Mouse (Mus musculus): ENCODE data around the gene Triobp. TPM values are rescaled to one million over a fixed set of nuclear protein-coding genes. Genes with fewer than 3 reads are reported as not detected.

Gene Triobp
- polyA plus RNA-seq, 1 experiment from 2014 or later = 48.1 TPM

GRCm38 (mm10) chr15:79041585-79041984 is 94.1 kb downstream of the Triobp start, which contains the start of gene Galr3:
Galr3 (plus strand) TSS chr15:79041885.
- H3K27me3 ChIP-seq = peaks cover 51% of the 10 kb centered on the region
- peak within 1 kb of the TSS; percentile 60 for H3K9ac ChIP-seq
- H3K4me3 ChIP-seq = peak within 1 kb of the TSS; percentile 61
- peaks cover 26% of the 10 kb centered on the region for H3K4me1 ChIP-seq
- ATAC-seq (ENCODE audit: insufficient number of reproducible peaks, insufficient read depth, low FRiP score, low TSS enrichment) = no peak
- H3K4me2 ChIP-seq (replicated peaks) = peak within 1 kb of the TSS; percentile 99
- no peaks in the 10 kb centered on the region for H3K9me3 ChIP-seq
- peaks cover 7% of the 10 kb centered on the region; the same call in 1 of the 2 replicates for H3K36me3 ChIP-seq
- H3K27ac ChIP-seq = no peak within 1 kb of the TSS
- WGBS = 78% methylated on average over 6 of the region's 6 CpGs

- no peaks in the 10 kb centered on the region for H3K9me3 ChIP-seq
- peaks cover 22% of the 10 kb centered on the region for H3K4me1 ChIP-seq
- no peaks in the 10 kb centered on the region for H3K36me3 ChIP-seq
- no peak overlapping the region for H3K27ac ChIP-seq
- H3K4me2 ChIP-seq (replicated peaks) = peak overlapping the region; percentile 99
- H3K27me3 ChIP-seq = peaks cover 51% of the 10 kb centered on the region
- H3K9ac ChIP-seq = peak overlapping the region; percentile 60
- 0 out of 2 replicates have a peak, but pooled peaks have one; percentile 24 for ATAC-seq (ENCODE audit: insufficient number of reproducible peaks, insufficient read depth, low FRiP score, low TSS enrichment)
- WGBS = under 1% methylated on average over 103 of the region's 105 CpGs
- H3K4me3 ChIP-seq = peak overlapping the region; percentile 61
Measured at GRCm38 (mm10) chr15:79042721-79043491, 95.4 kb downstream of the Triobp start.

- H3K27ac ChIP-seq = no peak overlapping the region
- H3K9me3 ChIP-seq = no peaks in the 10 kb centered on the region
- no peak for ATAC-seq (ENCODE audit: insufficient number of reproducible peaks, insufficient read depth, low FRiP score, low TSS enrichment)
- H3K9ac ChIP-seq = no peak overlapping the region
- no peaks in the 10 kb centered on the region for H3K36me3 ChIP-seq
- 14% methylated on average over 4 of the region's 4 CpGs for WGBS
- no peak overlapping the region for H3K4me3 ChIP-seq
- peaks cover 46% of the 10 kb centered on the region for H3K27me3 ChIP-seq
- H3K4me1 ChIP-seq = peaks cover 21% of the 10 kb centered on the region
- H3K4me2 ChIP-seq (replicated peaks) = no peak overlapping the region
Measured at GRCm38 (mm10) chr15:79044837-79045236, 97.3 kb downstream of the Triobp start.

- WGBS = 65% methylated on average over 4 of the region's 4 CpGs
Measured at GRCm38 (mm10) chr15:79048186-79048585, 100.7 kb downstream of the Triobp start.

GRCm38 (mm10) chr15:79050160-79050845 is 102.8 kb downstream of the Triobp start:
- H3K9ac ChIP-seq = no peak overlapping the region
- H3K4me2 ChIP-seq (replicated peaks) = no peak overlapping the region
- H3K4me3 ChIP-seq = no peak overlapping the region
- no peaks in the 10 kb centered on the region for H3K4me1 ChIP-seq
- H3K27ac ChIP-seq = no peak overlapping the region
- H3K27me3 ChIP-seq = no peaks in the 10 kb centered on the region; the same call in 1 of the 2 replicates
- peaks cover 30% of the 10 kb centered on the region for H3K36me3 ChIP-seq
- WGBS = 68% methylated on average over 9 of the region's 9 CpGs
- ATAC-seq (ENCODE audit: insufficient number of reproducible peaks, insufficient read depth, low FRiP score, low TSS enrichment) = peak; percentile 30; the same call in 1 of the 2 replicates
- no peaks in the 10 kb centered on the region for H3K9me3 ChIP-seq

More at GRCm38 (mm10) chr15:79048186-79048585, 100.7 kb downstream of the Triobp start:
- Histone ChIP-seq H3K27ac (no peak overlapping the region), H3K9me3 (no peaks in the 10 kb centered on the region), H3K4me3 (no peak overlapping the region), H3K9ac (no peak overlapping the region), H3K36me3 (peaks cover 9% of the 10 kb centered on the region), H3K4me2 (replicated peaks) (no peak overlapping the region), H3K27me3 (peaks cover 17% of the 10 kb centered on the region), H3K4me1 (no peaks in the 10 kb centered on the region)
- ATAC-seq (ENCODE audit: insufficient number of reproducible peaks, insufficient read depth, low FRiP score, low TSS enrichment) = no peak

- Histone ChIP-seq H3K4me1 (no peaks in the 10 kb centered on the region), H3K27ac (peak overlapping the region; percentile 31; the same call in 1 of the 2 replicates), H3K9ac (no peak overlapping the region), H3K9me3 (no peaks in the 10 kb centered on the region), H3K27me3 (no peaks in the 10 kb centered on the region), H3K4me2 (replicated peaks) (no peak overlapping the region), H3K4me3 (no peak overlapping the region), H3K36me3 (peaks cover 37% of the 10 kb centered on the region)
- WGBS = 82% methylated on average over 2 of the region's 2 CpGs
- ATAC-seq (ENCODE audit: insufficient number of reproducible peaks, insufficient read depth, low FRiP score, low TSS enrichment) = no peak
Measured at GRCm38 (mm10) chr15:79050964-79051363, 103.4 kb downstream of the Triobp start.

GRCm38 (mm10) chr15:79051461-79052360 is 104.2 kb downstream of the Triobp start:
- H3K4me3 ChIP-seq = no peak overlapping the region
- H3K4me2 ChIP-seq (replicated peaks) = no peak overlapping the region
- 70% methylated on average over 13 of the region's 13 CpGs for WGBS
- no peaks in the 10 kb centered on the region for H3K4me1 ChIP-seq
- H3K9ac ChIP-seq = no peak overlapping the region
- peaks cover 44% of the 10 kb centered on the region for H3K36me3 ChIP-seq
- no peak for ATAC-seq (ENCODE audit: insufficient number of reproducible peaks, insufficient read depth, low FRiP score, low TSS enrichment)
- H3K27me3 ChIP-seq = no peaks in the 10 kb centered on the region
- H3K27ac ChIP-seq = peak overlapping the region; percentile 31; the same call in 1 of the 2 replicates
- no peaks in the 10 kb centered on the region for H3K9me3 ChIP-seq

- no peak for ATAC-seq (ENCODE audit: insufficient number of reproducible peaks, insufficient read depth, low FRiP score, low TSS enrichment)
- no peak overlapping the region for H3K27ac ChIP-seq
- H3K4me3 ChIP-seq = no peak overlapping the region
- H3K4me2 ChIP-seq (replicated peaks) = no peak overlapping the region
- no peak overlapping the region for H3K9ac ChIP-seq
- no peaks in the 10 kb centered on the region for H3K27me3 ChIP-seq
- peaks cover 51% of the 10 kb centered on the region for H3K36me3 ChIP-seq
- no peaks in the 10 kb centered on the region for H3K4me1 ChIP-seq
- H3K9me3 ChIP-seq = no peaks in the 10 kb centered on the region
- 83% methylated on average over 2 of the region's 2 CpGs for WGBS
Measured at GRCm38 (mm10) chr15:79052366-79052765, 104.8 kb downstream of the Triobp start.

Small RNAs within 50 kb of the gene (microRNA-seq; reads per million reads assigned to microRNA genes)
- gene Mir6956 = 1.3 reads per million

Other genes with a start within 250 kb of the Triobp start
- gene Elfn2, start 229.0 kb upstream of the Triobp start, polyA plus RNA-seq (2016; fragmentation: Nextera tagmentation; extraction: Ambion mirVana) = 0.06 and 0.19 TPM in 2 replicates
- 29.1 and 29.3 TPM in 2 replicates for gene Mfng, start 174.2 kb upstream of the Triobp start, polyA plus RNA-seq (2016; fragmentation: Nextera tagmentation; extraction: Ambion mirVana)
- 3.6 TPM in 2 replicates for gene Card10, start 144.7 kb upstream of the Triobp start, polyA plus RNA-seq (2016; fragmentation: Nextera tagmentation; extraction: Ambion mirVana)
- gene Cdc42ep1, start 105.1 kb upstream of the Triobp start, polyA plus RNA-seq (2016; fragmentation: Nextera tagmentation; extraction: Ambion mirVana) = 25.6 and 25.7 TPM in 2 replicates
- gene Lgals2, start 92.2 kb upstream of the Triobp start, polyA plus RNA-seq (2016; fragmentation: Nextera tagmentation; extraction: Ambion mirVana) = not detected in 2 replicates
- 50.0 and 51.1 TPM in 2 replicates for gene Gga1, start 70.5 kb upstream of the Triobp start, polyA plus RNA-seq (2016; fragmentation: Nextera tagmentation; extraction: Ambion mirVana)
- gene Gm49510, start 48.1 kb upstream of the Triobp start, polyA plus RNA-seq (2016; fragmentation: Nextera tagmentation; extraction: Ambion mirVana) = 0.29 and 1.4 TPM in 2 replicates
- gene Sh3bp1, start 48.0 kb upstream of the Triobp start, polyA plus RNA-seq (2016; fragmentation: Nextera tagmentation; extraction: Ambion mirVana) = 39.4 and 42.2 TPM in 2 replicates
- 37.3 and 37.6 TPM in 2 replicates for gene Pdxp, start 33.8 kb upstream of the Triobp start, polyA plus RNA-seq (2016; fragmentation: Nextera tagmentation; extraction: Ambion mirVana)
- gene Lgals1, start 21.0 kb upstream of the Triobp start, polyA plus RNA-seq (2016; fragmentation: Nextera tagmentation; extraction: Ambion mirVana) = 1,294 and 1,324 TPM in 2 replicates
- 59.0 and 60.5 TPM in 2 replicates for gene Nol12, start 12.8 kb upstream of the Triobp start, polyA plus RNA-seq (2016; fragmentation: Nextera tagmentation; extraction: Ambion mirVana)
- 513 and 519 TPM in 2 replicates for gene H1f0, start 80.7 kb downstream of the Triobp start, polyA plus RNA-seq (2016; fragmentation: Nextera tagmentation; extraction: Ambion mirVana)
- gene Galr3, start 94.2 kb downstream of the Triobp start, polyA plus RNA-seq (2016; fragmentation: Nextera tagmentation; extraction: Ambion mirVana) = not detected in 2 replicates
- gene Ankrd54, start 115.2 kb downstream of the Triobp start, polyA plus RNA-seq (2016; fragmentation: Nextera tagmentation; extraction: Ambion mirVana) = 55.9 and 65.5 TPM in 2 replicates
- 229 and 235 TPM in 2 replicates for gene Eif3l, start 127.5 kb downstream of the Triobp start, polyA plus RNA-seq (2016; fragmentation: Nextera tagmentation; extraction: Ambion mirVana)
- 12.0 and 12.6 TPM in 2 replicates for gene Micall1, start 161.2 kb downstream of the Triobp start, polyA plus RNA-seq (2016; fragmentation: Nextera tagmentation; extraction: Ambion mirVana)
- gene Polr2f, start 193.3 kb downstream of the Triobp start, polyA plus RNA-seq (2016; fragmentation: Nextera tagmentation; extraction: Ambion mirVana) = 359 and 385 TPM in 2 replicates
- 7.3 and 7.4 TPM in 2 replicates for gene 1700088E04Rik, start 193.5 kb downstream of the Triobp start, polyA plus RNA-seq (2016; fragmentation: Nextera tagmentation; extraction: Ambion mirVana)
- 21.1 and 21.7 TPM in 2 replicates for gene Sox10, start 217.5 kb downstream of the Triobp start, polyA plus RNA-seq (2016; fragmentation: Nextera tagmentation; extraction: Ambion mirVana)